Mouse (Mus musculus) layer of hippocampus, adult 8-10 months (tissue): ENCODE measurements at regions not wholly inside any gene's neighbourhood (a gene's known extent, or its start where the extent isn't known, plus 50 kb on each side); places are given as distances from the start of the nearest gene placed in this dataset.

ENCODE experiments used
- DNase-seq, 2 experiments: peaks; one replicate each; pipeline ENCODE4 v3.0.0; 2022; ENCODE audit warnings: low spot score in 2 of 2

GRCm38 (mm10) chr2:74187963-74188790 lies 277.1 kb upstream of the Atp5g3 start:
- no peak for DNase-seq

- DNase-seq = no peak
These were observed 267.0 kb upstream of the Atp5g3 start for GRCm38 (mm10) chr2:74178106-74178505.

- DNase-seq = no peak
These were observed 257.8 kb upstream of the Atp5g3 start for GRCm38 (mm10) chr2:74168776-74169570.

GRCm38 (mm10) chr2:74168307-74168706 lies 257.2 kb upstream of the Atp5g3 start:
- no peak for DNase-seq

GRCm38 (mm10) chr2:74154062-74154461 lies 242.9 kb upstream of the Atp5g3 start:
- no peak for DNase-seq

GRCm38 (mm10) chr2:74153247-74153850 lies 242.2 kb upstream of the Atp5g3 start:
- no peak for DNase-seq

- no peak for DNase-seq
These were observed 241.6 kb upstream of the Atp5g3 start for GRCm38 (mm10) chr2:74152534-74153246.

GRCm38 (mm10) chr2:74147193-74147592 lies 236.1 kb upstream of the Atp5g3 start:
- no peak for DNase-seq

- no peak for DNase-seq
These were observed 225.5 kb upstream of the Atp5g3 start for GRCm38 (mm10) chr2:74136624-74137003.

- DNase-seq = no peak
These were observed 225.0 kb upstream of the Atp5g3 start for GRCm38 (mm10) chr2:74135963-74136623.

GRCm38 (mm10) chr2:74130141-74130588 lies 219.0 kb upstream of the Atp5g3 start:
- DNase-seq = no peak

GRCm38 (mm10) chr2:74128782-74129538 lies 217.8 kb upstream of the Atp5g3 start:
- DNase-seq = peak in 1 of 2 experiments; percentile 20

GRCm38 (mm10) chr2:74127136-74127535 lies 216.0 kb upstream of the Atp5g3 start:
- DNase-seq = no peak

GRCm38 (mm10) chr2:74124252-74124651 lies 213.1 kb upstream of the Atp5g3 start:
- DNase-seq = no peak

GRCm38 (mm10) chr2:74123360-74124074 lies 212.4 kb upstream of the Atp5g3 start:
- DNase-seq = no peak

- DNase-seq = no peak
These were observed 211.8 kb upstream of the Atp5g3 start for GRCm38 (mm10) chr2:74122937-74123336.

- no peak for DNase-seq
These were observed 208.9 kb upstream of the Atp5g3 start for GRCm38 (mm10) chr2:74120051-74120450.

GRCm38 (mm10) chr2:74119167-74119937 lies 208.2 kb upstream of the Atp5g3 start:
- no peak for DNase-seq

GRCm38 (mm10) chr2:74106472-74106871 lies 195.3 kb upstream of the Atp5g3 start:
- DNase-seq = no peak
